Mouse (Mus musculus): Measurements from ENCODE around the gene Obscn. TPM values are rescaled to one million over a fixed set of nuclear protein-coding genes. Genes with fewer than 3 reads are reported as not detected.

Gene Obscn
- polyA plus RNA-seq (2012; rRNA removed; ENCODE audit: low replicate concordance), result 0.06 and 0.53 TPM in 2 replicates

GRCm38 (mm10) chr11:59135904-59136452 is at the start of gene Obscn:
TSS of gene Obscn (minus strand) at chr11:59136402.

GRCm38 (mm10) chr11:59182864-59183331 is 46.7 kb upstream of the Obscn start, which contains the start of gene Gjc2:
TSS of gene Gjc2 (minus strand) at chr11:59183213.

GRCm38 (mm10) chr11:59163255-59164236 is 27.3 kb upstream of the Obscn start, which contains the start of gene Iba57:
TSS of gene Iba57 (minus strand) at chr11:59163739.

GRCm38 (mm10) chr11:58978027-58978705 is 158.0 kb downstream of the Obscn start, which contains the start of gene Trim11:
TSS of gene Trim11 (plus strand) at chr11:58978093.

GRCm38 (mm10) chr11:58954420-58955142 is 181.6 kb downstream of the Obscn start, which contains the start of the genes Hist3h2a and Trim17:
TSS of gene Hist3h2a (plus strand) at chr11:58954685.
TSS of gene Trim17 (plus strand) at chr11:58954685.

GRCm38 (mm10) chr11:58948542-58949479 is 187.4 kb downstream of the Obscn start, which contains the start of gene Hist3h2ba:
TSS of gene Hist3h2ba (plus strand) at chr11:58948920.

Other genes starting within 250 kb of the Obscn start
- 1.4 and 2.0 TPM in 2 replicates for gene Zfp39, start 232.2 kb downstream of the Obscn start, polyA plus RNA-seq (2012; rRNA removed; ENCODE audit: low replicate concordance)
- not detected in 2 replicates for gene Btnl10, start 218.5 kb downstream of the Obscn start, polyA plus RNA-seq (2012; rRNA removed; ENCODE audit: low replicate concordance)
- gene Rnf187, start 197.5 kb downstream of the Obscn start, polyA plus RNA-seq (2012; rRNA removed; ENCODE audit: low replicate concordance), result 169 and 254 TPM in 2 replicates
- gene Hist3h2ba, start 187.5 kb downstream of the Obscn start, polyA plus RNA-seq (2012; rRNA removed; ENCODE audit: low replicate concordance), result 0.99 and 6.7 TPM in 2 replicates
- gene Hist3h2a, start 181.7 kb downstream of the Obscn start, polyA plus RNA-seq (2012; rRNA removed; ENCODE audit: low replicate concordance), result 13.4 and 31.4 TPM in 2 replicates
- 0.36 and 0.82 TPM in 2 replicates for gene Trim17, start 181.7 kb downstream of the Obscn start, polyA plus RNA-seq (2012; rRNA removed; ENCODE audit: low replicate concordance)
- 18.3 and 30.5 TPM in 2 replicates for gene Trim11, start 158.3 kb downstream of the Obscn start, polyA plus RNA-seq (2012; rRNA removed; ENCODE audit: low replicate concordance)
- gene Iba57, start 27.3 kb upstream of the Obscn start, polyA plus RNA-seq (2012; rRNA removed; ENCODE audit: low replicate concordance), result 6.4 and 6.9 TPM in 2 replicates
- 1.4 and 11.8 TPM in 2 replicates for gene Gjc2, start 46.8 kb upstream of the Obscn start, polyA plus RNA-seq (2012; rRNA removed; ENCODE audit: low replicate concordance)
- 110 and 125 TPM in 2 replicates for gene Guk1, start 55.8 kb upstream of the Obscn start, polyA plus RNA-seq (2012; rRNA removed; ENCODE audit: low replicate concordance)
- gene Mrpl55, start 66.1 kb upstream of the Obscn start, polyA plus RNA-seq (2012; rRNA removed; ENCODE audit: low replicate concordance), result 50.4 and 64.6 TPM in 2 replicates
- gene 2310033P09Rik, start 71.9 kb upstream of the Obscn start, polyA plus RNA-seq (2012; rRNA removed; ENCODE audit: low replicate concordance), result 19.8 and 24.9 TPM in 2 replicates
- 464 and 557 TPM in 2 replicates for gene Arf1, start 91.9 kb upstream of the Obscn start, polyA plus RNA-seq (2012; rRNA removed; ENCODE audit: low replicate concordance)
- not detected in 2 replicates for gene Wnt3a, start 154.3 kb upstream of the Obscn start, polyA plus RNA-seq (2012; rRNA removed; ENCODE audit: low replicate concordance)
- gene Wnt9a, start 170.5 kb upstream of the Obscn start, polyA plus RNA-seq (2012; rRNA removed; ENCODE audit: low replicate concordance), result 4.1 and 24.2 TPM in 2 replicates
- 0.22 TPM in 1 of 2 replicates, not detected in the other for gene Prss38, start 239.3 kb upstream of the Obscn start, polyA plus RNA-seq (2012; rRNA removed; ENCODE audit: low replicate concordance)